Mouse (Mus musculus) granulocyte monocyte progenitor cell, adult 5-6 weeks (primary cell): ENCODE data around the gene Stx8. TPM values are rescaled to one million over a fixed set of nuclear protein-coding genes. Genes with fewer than 3 reads are reported as not detected.

ENCODE experiments used
- ATAC-seq: replicated peaks from 2 replicates; pipeline ENCODE4 v1.8.0; 2016; ENCODE audit warnings: mild to moderate bottlenecking, moderate TSS enrichment, inconsistent platforms; ENCODE audit not compliant: poor library complexity, severe bottlenecking
- total RNA-seq, 2 experiments: library from RNA; stranded (forward) in 1 of 2; stranded (reverse) in 1 of 2; fragments of 200-712, 200-1000 nt in 1 of 2; fragments of >200 nt in 1 of 2; fragmentation: Nextera tagmentation in 1 of 2; gene quantifications; 2 replicates each; pipeline ENCODE4 v1.2.3; 2014 to 2017

Gene Stx8
- total RNA-seq, 2 experiments from 2014 or later = 28.4 to 28.6 TPM

DNA sequence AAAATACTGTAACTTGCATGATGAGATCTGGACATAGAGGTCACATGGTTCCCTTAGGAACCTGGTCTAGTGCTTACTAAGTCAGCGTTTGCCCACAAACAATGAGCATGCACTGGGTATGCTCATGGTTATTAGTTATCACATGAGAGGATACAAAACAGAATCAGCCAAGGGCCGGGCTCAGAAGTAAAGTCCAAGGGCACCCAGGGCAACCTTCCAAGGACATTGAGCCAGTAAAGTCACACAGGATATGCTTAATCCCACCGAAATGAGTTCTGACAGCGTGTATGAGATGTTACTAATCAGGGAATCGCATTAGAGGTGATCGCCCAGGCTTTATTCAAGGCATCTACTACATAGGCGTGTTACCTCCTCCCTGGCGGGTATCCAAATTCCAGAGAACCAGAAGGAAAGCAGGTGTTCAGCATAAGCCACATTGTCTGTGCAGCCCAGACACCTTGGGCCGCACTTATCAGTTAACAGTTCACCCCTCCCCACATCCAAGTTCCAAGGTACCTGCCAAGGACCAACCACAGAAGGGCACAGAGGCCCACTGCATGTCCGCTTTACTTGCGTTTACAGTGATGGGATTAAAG, 67.4 kb downstream of the Stx8 start:
- no peak for ATAC-seq

GRCm38 (mm10) chr11:68034422-68034821, 68.4 kb downstream of the Stx8 start:
- no peak for ATAC-seq

- ATAC-seq = no peak
Observed at GRCm38 (mm10) chr11:68035303-68035891, 69.4 kb downstream of the Stx8 start.

DNA sequence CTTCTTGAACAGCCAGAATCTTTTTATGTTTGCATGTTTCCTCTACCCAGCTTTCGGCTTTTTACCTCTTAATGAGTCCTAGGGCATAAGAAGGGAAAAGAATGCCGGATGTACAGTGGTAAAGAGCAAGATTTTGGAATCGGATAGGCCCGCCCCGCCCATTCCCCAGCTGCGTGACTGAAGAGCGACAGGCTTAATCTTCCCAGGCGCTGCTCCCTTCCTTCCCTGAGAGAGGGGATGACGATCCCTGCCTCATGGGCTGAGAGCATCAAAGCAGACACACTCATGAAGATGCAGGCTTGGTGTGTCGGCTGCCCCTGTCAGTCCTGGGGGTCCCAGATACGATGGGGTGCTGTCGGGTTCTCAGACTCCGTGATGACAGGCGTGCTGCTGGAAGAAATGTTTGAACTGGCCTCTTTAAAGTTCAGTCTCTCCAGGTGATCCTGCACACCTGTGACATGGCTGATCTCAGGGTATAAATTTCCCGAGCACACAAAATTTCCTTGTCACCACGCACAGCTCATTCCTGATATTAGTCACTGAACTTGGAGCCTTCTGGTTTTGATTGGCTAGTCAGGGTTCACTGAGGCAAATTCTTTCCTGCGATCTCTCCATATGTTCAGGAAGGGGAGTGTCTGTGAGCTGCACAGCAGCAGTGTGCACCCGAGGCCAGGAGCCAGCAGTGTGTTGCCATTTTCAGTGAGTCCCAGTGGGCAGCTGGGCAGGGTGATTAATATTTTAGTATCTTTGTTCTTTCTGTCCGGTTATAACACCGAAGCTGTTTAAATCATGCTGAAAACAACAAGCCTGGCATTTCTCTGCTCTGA, 70.4 kb downstream of the Stx8 start:
- ATAC-seq = no peak

DNA sequence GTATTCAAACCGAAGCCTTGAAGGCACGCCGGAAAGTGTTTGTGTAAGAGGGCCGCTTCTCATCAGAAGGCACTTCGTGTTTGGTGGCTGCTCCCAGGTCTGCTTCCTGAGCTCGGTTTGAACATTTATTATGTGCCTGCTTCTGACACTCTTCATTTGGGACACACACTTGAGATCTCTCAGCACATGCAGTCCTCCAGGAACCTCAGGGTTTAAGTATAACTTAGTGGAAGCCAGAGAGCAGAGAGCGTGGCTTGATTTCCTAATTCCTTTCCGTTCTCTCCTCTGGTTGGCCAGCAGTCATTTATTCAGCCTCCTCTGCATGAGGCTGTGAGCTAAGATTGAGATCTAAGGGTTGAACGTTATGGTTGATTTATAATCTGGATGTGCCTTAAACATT, 71.1 kb downstream of the Stx8 start:
- no peak for ATAC-seq

- ATAC-seq = no peak
Observed at GRCm38 (mm10) chr11:68038101-68038500, 72.1 kb downstream of the Stx8 start.

GRCm38 (mm10) chr11:68044181-68044580, 78.2 kb downstream of the Stx8 start:
- no peak for ATAC-seq

GRCm38 (mm10) chr11:68046916-68047315, 80.9 kb downstream of the Stx8 start:
- ATAC-seq = no peak

DNA sequence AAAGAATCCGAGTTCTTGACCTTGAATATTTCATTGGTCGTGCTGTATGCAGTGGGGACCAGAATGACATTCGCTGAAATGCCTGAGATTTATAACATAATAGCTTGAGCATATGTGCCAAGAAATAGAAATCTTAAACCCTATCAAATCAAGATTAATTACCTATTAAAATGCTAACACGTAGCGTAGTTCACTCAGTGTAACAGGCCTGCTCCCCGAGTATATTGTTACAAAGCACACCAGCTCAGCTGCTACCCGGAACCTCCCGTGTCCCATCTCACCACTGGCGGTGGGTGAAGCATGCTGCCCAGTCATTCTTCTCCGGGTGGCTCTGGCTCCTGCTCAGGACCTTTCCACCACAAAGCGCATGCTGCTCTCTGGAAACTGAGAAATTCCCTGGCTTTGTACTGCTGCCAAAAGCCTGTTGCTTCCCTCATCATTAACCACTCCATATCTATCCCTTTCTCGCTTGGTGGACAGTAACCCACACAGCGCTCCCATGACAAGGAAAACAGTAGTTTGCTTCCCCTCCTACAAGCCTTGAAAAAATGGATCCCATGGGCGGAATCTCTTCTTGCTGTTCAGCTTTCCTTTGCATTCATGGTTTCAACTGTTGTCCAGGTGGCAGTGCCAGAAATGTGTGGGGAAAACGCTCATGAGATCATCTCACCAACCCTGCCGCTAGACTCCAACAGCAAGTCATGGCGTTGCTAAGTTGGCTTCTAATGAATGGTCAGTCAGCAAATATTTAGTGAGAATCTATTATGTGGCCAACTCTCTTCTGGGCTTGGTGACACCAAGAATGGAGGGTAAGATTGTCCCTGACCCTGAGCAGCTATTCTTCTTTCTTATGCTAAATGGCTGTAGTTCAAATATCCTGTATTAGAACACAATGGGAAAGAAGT, 83.5 kb downstream of the Stx8 start:
- ATAC-seq = no peak

- no peak for ATAC-seq
Observed at GRCm38 (mm10) chr11:68050725-68051124, 84.7 kb downstream of the Stx8 start.

GRCm38 (mm10) chr11:68051305-68051704, 85.3 kb downstream of the Stx8 start:
- no peak for ATAC-seq

DNA sequence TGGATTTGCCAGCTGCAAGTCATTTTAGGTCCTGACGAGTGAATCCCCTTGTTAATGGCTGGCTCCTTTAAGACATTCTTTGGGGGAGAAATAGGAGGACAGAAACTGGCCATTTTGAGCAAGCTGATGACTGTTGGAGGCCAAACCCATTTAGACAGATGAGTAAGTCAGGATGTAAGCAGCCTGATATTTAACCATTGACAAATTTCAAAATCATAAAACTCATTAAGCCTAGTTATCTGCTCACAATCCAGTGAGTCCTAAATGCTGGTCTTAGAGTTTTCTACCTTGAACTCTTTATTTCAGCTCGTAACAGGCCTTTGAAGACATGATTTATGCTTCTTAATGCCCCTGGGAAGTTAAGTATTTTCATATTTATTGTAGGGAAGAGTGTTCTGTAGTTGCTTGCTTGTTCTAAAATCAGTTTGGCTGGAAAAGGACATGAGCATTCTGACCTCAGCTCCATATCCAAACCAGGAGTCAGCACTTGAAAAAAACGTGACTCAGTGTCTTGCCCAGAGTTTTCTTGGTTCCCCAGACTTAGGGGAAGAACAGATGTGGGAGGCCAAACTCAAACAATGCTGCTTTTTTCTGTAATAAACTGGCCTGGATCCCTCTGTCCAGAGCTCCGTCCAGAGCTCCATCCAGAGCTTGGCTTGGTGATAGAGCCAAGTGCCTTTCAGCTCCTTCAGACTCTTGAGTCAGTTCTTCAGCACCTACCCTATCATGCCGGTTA, 92.6 kb downstream of the Stx8 start:
- no peak for ATAC-seq

DNA sequence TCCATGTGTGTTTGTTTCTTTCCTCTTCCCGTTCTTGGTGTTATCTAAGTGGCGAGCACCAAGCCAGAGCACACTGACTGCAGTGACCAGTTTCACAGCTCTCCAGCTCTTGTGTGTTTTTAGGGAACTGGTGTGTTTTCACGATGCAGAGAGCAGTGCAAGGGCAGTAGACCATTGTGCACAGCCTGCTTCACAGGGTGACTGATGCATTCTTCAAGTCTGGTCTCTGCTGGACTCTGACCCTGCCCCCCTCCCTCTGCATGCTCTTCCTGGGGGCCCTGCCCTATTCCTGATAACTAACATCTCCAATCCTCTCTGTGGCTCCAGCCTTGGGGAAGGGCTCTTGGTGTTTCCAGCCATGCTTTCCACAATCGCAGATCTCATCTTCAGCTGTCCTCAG, 94.7 kb downstream of the Stx8 start:
- no peak for ATAC-seq

DNA sequence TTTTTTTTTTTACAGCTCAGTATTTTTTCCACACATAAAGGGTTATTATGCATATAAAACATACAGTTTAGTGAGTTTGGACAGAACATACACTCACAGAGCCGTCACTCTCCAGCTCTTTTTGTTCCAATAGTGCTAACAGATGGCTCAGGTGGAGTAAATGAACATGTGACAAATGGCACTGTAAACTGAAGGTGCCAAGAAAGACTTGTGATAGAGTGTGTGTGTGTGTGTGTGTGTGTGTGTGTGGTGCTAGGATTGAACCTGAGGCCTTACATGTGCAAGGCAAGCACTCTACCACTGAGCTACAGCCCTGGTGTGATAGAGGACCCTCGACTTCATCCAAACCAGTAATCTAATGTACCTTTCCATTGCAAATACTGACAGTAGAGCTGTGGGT, 96.1 kb downstream of the Stx8 start:
- ATAC-seq = no peak

DNA sequence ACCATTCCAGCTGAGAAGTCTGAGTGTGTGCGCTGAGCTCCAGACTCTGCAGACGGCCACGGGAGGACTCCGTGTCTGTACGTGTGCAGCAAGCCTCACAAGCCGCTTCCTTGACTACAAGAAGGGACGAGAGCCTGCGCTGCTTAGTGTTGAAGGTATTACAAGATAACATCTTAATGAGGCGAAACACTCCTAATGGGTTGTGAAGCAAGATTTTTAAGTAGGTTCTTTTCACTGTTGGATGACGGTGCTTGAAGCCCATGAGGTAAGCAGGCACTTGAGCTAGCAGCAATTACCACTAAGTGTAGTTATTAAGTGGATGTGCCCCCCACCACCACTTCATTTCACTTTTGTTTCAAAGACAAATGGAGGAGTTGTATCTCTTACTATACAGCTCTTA, 101.8 kb downstream of the Stx8 start:
- no peak for ATAC-seq

- ATAC-seq = no peak
Observed at GRCm38 (mm10) chr11:68070086-68070485, 104.1 kb downstream of the Stx8 start.

GRCm38 (mm10) chr11:68071836-68072235, 105.8 kb downstream of the Stx8 start:
- no peak for ATAC-seq

GRCm38 (mm10) chr11:68072597-68073210, 106.7 kb downstream of the Stx8 start:
- no peak for ATAC-seq

DNA sequence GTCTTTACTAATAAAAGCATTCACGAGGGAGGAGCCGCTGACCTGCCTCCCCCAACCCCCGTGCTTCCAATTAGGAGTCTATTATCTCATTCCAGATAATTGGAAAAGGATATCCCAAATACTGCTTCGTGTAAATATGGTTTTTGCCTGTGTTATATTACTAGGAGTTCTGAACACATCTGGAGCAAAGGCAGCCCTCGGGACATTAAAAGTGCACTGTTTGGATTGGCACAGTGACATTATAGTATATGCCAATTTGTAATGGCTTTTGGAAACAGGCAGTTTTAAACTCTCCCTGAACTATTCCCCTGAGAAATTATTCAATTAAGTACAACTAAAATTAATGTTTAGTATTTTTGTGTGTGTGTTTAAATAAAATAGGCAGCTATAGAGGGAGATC, 108.7 kb downstream of the Stx8 start:
- no peak for ATAC-seq

DNA sequence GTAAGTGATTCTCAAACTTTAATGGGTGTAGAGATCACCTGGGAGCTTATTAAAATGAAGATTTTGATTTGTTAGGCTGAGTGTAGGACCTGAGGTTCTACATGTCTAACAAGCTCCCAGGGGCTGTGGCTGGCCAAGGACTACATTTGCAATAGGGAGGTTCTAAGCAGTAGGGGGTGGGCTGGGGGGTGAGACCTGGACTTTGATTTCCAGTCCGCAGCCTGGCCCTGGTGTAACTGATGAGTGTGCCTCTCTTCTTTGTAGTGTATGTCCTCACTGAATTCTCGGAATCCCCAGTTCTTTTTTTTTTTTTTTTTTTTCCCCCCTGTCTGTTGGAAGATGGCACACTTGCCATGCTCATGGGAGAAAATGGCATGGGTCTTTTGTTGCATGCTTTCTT, 109.3 kb downstream of the Stx8 start:
- ATAC-seq = no peak
